Mouse (Mus musculus) colon, adult 2 months (tissue): ENCODE results near the gene Npepl1. TPM values are rescaled to one million over a fixed set of nuclear protein-coding genes. Genes with fewer than 3 reads are reported as not detected.

Experiments
- polyA plus RNA-seq: library from polyadenylated mRNA; depleted of rRNA; stranded (reverse); fragments of >200 nt; gene quantifications from 2 replicates; pipeline ENCODE4 v1.2.3, GENCODE M21; 2012; rRNA removed

The Npepl1 gene
- polyA plus RNA-seq: 113 and 131 TPM in 2 replicates

DNA sequence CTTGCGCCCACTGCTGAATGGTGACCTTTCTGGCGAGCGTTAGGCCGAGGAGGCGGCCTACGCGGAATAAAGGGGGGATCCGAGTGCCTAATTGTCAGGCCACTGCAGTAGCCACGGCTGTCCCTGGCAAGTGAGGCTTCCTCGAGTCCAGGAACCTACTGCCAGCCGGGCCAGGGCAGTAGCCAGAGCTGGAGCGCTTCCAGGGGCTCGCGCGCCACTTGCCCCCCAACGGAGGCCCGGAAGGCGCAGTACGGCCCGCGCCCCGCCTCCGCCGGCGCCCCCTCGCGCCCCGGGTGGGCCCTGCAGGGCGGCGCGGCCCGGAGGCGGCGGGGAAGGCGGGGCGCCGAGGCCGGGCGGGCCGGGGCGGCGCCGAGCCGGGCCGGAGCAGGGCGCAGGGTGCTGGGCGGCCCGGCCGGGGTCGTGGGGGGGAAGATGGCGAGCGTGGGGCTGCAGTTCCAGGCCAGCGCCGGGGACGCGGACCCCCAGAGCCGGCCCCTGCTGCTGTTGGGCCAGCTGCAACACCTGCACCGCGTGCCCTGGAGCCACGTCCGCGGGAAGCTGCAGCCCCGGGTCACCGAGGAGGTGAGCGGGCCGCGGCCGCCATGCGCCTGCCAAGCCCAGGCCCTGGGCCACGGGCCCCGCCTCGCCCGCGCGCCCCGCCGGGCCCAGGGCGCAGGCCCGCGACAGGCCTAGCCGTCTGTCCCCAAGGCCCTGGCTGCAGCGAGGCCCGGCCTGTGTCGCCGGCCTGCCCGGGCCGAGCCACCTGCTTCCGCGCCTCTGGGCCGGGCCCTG, at the start of gene Npepl1:
Gene Npepl1, plus strand, starts transcription at position 359 of the 792 bp plus-strand sequence.

DNA sequence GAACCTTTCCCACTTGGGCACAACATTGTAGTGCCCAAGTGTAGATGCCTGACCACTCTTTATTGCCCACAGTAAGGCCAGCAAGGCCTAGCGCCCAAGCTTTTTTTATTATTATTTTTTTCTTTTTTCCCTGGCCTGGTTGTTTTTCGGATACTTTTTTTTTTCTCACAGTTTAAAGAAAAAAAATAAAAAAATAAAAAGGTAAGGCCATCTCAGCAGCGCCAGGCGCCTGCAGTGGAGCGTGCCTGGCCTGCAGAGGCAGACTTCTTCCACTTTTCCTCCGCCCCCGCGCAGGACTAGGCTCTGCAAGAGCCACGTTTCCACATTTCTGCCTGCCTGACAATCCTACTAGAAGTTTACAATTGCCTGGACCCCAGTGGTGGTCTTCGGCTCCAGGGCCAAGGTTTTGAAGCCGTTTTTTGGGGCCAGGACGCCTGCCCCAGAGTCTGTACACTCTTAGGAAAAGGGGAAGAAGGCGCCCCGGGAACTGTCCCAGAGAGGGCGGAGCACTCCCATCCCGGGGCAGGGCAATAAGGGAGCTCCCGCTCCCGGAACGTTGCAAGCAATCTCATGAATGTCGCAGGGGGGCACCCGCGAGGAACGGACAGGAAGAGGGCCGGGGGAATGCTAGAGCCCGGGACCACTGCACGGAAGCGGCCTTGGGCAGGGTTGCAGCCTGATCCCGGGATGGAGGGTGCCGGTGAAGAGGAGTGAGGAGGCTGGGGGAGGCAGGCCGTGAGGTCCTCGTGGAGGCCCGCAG, 34.3 kb upstream of the Npepl1 start, which contains the start of gene Stx16:
Gene Stx16, plus strand, starts transcription at position 636 of the 760 bp plus-strand sequence.

Other genes starting within 250 kb of the Npepl1 start
- 27.6 and 29.5 TPM in 2 replicates for gene Stx16, start 34.0 kb upstream of the Npepl1 start, polyA plus RNA-seq
- gene Gnas, start 174.0 kb downstream of the Npepl1 start, polyA plus RNA-seq: 787 and 837 TPM in 2 replicates
- gene Gm20721, start 236.4 kb downstream of the Npepl1 start, polyA plus RNA-seq: 0.34 and 0.41 TPM in 2 replicates